Mouse (Mus musculus) left cerebral cortex, adult 2 months (tissue): Measurements from ENCODE around the gene Mri1. TPM values are rescaled to one million over a fixed set of nuclear protein-coding genes. Genes with fewer than 3 reads are reported as not detected.
"Not testable (repeated sequence)": the region's sequence is repeated elsewhere in the genome, so short reads cannot be mapped to it uniquely, and the experiment has no call there.

Source experiments
- DNase-seq, 2 experiments: peaks; one replicate each; pipeline ENCODE4 v3.0.0; 2021 to 2022; ENCODE audit warnings: low spot score in 2 of 2, mixed read lengths in 1 of 2; ENCODE audit errors: extremely low spot score in 1 of 2
- H3K27ac ChIP-seq: fragments of 200-600 bp; 2 replicates; pipeline ENCODE4 v1.8.1; 2022
- H3K4me3 ChIP-seq: fragments of 200-600 bp; 2 replicates; pipeline ENCODE4 v1.8.1; 2022
- CTCF ChIP-seq: fragments of 200-600 bp; IDR thresholded peaks from 2 replicates; pipeline ENCODE4 v1.8.1; 2022; ENCODE audit warnings: antibody characterized with exemption, mild to moderate bottlenecking, moderate library complexity
- intact Hi-C: fragments of 180-260 bp; cut with DNase I; formaldehyde crosslinking; loops from one replicate; pipeline ENCODE4 v1.15.1; 2025
- long read RNA-seq, 2 experiments: library from polyadenylated mRNA; stranded (forward); transcript quantifications; one replicate each; pipeline ENCODE4 v2.0.0; 2021; ENCODE audit warnings: borderline mapping rate in 2 of 2
- total RNA-seq, 2 experiments: library from RNA; stranded (reverse); gene quantifications; 2 replicates each; pipeline ENCODE4 v1.2.3; 2021

Gene Mri1
- 10 to 100 TPM; 13.2 to 16.5 TPM for total RNA-seq
- long read RNA-seq, experiment 1, partial matches to known transcripts, result 5 of 13 reads
- long read RNA-seq, experiment 1, other reads (novel, unspliced or antisense), result 5 of 13 reads
- long read RNA-seq, experiment 2, partial matches to known transcripts, result 4 of 10 reads
- long read RNA-seq, experiment 2, other reads (novel, unspliced or antisense), result 4 of 10 reads

GRCm38 (mm10) chr8:84256822-84257610, at the start of gene Mri1:
Gene Mri1 (minus strand): TSS chr8:84257326.
- peak; percentile 71 to 84 for DNase-seq
- peak within 1 kb of the TSS; percentile 70 for H3K4me3 ChIP-seq
- peak within 1 kb of the TSS; percentile 93 for H3K27ac ChIP-seq
- no peak; the same call in 1 of the 2 replicates for TF ChIP-seq CTCF
- intact Hi-C loops, result loop anchor here (2.0 kb wide), 1 partner anchor 20 kb away; the partner anchor contains the start of gene Zswim4

DNA sequence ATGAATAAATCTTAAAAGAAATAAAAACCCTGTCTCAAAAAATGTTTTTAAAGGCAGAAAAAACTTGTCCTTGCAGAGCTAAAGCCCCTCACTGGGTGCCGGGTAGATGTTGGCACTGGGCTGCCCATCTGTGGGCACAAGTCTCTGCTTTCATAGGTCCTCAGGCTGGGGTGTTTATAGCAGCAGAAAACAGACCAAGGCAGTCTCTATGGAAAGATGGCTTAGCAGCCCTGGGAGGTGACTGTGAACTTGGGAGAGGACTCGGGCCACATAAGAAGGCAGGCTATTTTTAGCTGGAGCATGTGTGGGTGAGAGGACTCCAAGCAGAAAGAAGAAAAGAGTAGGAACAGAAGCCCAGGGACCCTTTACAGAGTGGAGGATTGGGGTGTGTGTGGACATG, 46.8 kb upstream of the Mri1 start:
- no peak for DNase-seq
- no peak for TF ChIP-seq CTCF
- H3K27ac ChIP-seq, result no peak overlapping the region
- H3K4me3 ChIP-seq, result no peak overlapping the region
- intact Hi-C loops, result no loop called here

- Histone ChIP-seq H3K4me3 (no peak overlapping the region), H3K27ac (no peak overlapping the region)
- no peak for DNase-seq
- no peak for TF ChIP-seq CTCF
- intact Hi-C loops, result loop anchor here (5.0 kb wide), 1 partner anchor 40 kb away; no protein-coding TSS in a partner anchor
Observed at GRCm38 (mm10) chr8:84297029-84297785, 40.1 kb upstream of the Mri1 start.

- Histone ChIP-seq H3K27ac (no peak overlapping the region), H3K4me3 (no peak overlapping the region)
- peak; percentile 53 to 58 for DNase-seq
- TF ChIP-seq CTCF, result peak; percentile 93
- intact Hi-C loops, result loop anchor here (1.0 to 5.0 kb wide), 2 partner anchors 66 to 281 kb away; no protein-coding TSS in a partner anchor
Observed at GRCm38 (mm10) chr8:84291688-84292087, 34.6 kb upstream of the Mri1 start.

GRCm38 (mm10) chr8:84291086-84291485, 34.0 kb upstream of the Mri1 start:
- Histone ChIP-seq H3K27ac (no peak overlapping the region), H3K4me3 (no peak overlapping the region)
- TF ChIP-seq CTCF, result no peak
- intact Hi-C loops, result loop anchor here (5.0 kb wide), 1 partner anchor 281 kb away; no protein-coding TSS in a partner anchor
- DNase-seq, result no peak

GRCm38 (mm10) chr8:84288892-84289291, 31.8 kb upstream of the Mri1 start:
- TF ChIP-seq CTCF, result peak; percentile 21
- H3K4me3 ChIP-seq, result no peak overlapping the region
- intact Hi-C loops, result no loop called here
- no peak overlapping the region for H3K27ac ChIP-seq
- DNase-seq, result no peak

- H3K4me3 ChIP-seq, H3K27ac ChIP-seq, intact Hi-C loops, DNase-seq: not testable (repeated sequence)
- peak; percentile 51 for TF ChIP-seq CTCF
Observed at GRCm38 (mm10) chr8:84285665-84286064, 28.5 kb upstream of the Mri1 start.

GRCm38 (mm10) chr8:84284608-84285063, 27.5 kb upstream of the Mri1 start:
- intact Hi-C loops, result no loop called here
- DNase-seq, result peak in 1 of 2 experiments; percentile 19
- no peak for TF ChIP-seq CTCF
- Histone ChIP-seq H3K27ac (no peak overlapping the region), H3K4me3 (no peak overlapping the region)

GRCm38 (mm10) chr8:84280777-84281176, 23.7 kb upstream of the Mri1 start:
- TF ChIP-seq CTCF, result no peak
- Histone ChIP-seq H3K27ac (no peak overlapping the region), H3K4me3 (no peak overlapping the region)
- intact Hi-C loops, result no loop called here
- DNase-seq, result no peak

DNA sequence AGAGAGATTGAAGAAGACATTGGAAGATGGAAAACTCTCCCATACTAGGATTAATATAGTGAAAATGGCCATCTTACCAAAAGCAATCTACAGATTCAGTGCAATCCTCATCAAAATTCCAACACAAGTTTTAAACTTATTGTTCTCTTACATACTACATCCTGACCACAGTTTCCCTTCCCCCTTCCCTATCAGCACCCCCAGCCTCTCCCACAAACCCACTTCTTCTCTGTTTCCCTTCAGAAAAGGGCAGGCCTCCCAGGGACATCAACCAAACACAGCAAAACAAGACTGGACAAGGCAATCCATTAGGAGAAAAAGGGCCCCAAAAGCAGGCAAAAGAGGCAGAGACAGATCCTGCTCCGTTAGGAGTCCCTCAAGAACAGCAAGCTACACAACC, 19.3 kb upstream of the Mri1 start:
- DNase-seq, result no peak
- intact Hi-C loops, result no loop called here
- H3K27ac ChIP-seq, result no peak overlapping the region
- TF ChIP-seq CTCF, result no peak
- H3K4me3 ChIP-seq, result no peak overlapping the region

GRCm38 (mm10) chr8:84273968-84274367, 16.8 kb upstream of the Mri1 start:
- Histone ChIP-seq H3K4me3 (no peak overlapping the region), H3K27ac (no peak overlapping the region)
- intact Hi-C loops, result loop anchor here (5.0 kb wide), 1 partner anchor 87 kb away; the partner anchor contains the start of gene Nanos3
- no peak for TF ChIP-seq CTCF
- no peak for DNase-seq
